Mouse (Mus musculus): ENCODE results near the gene Runx1. TPM values are rescaled to one million over a fixed set of nuclear protein-coding genes. Genes with fewer than 3 reads are reported as not detected.

Runx1 gene
- polyA plus RNA-seq, 1 experiment from 2014 or later: 2.1 TPM

DNA sequence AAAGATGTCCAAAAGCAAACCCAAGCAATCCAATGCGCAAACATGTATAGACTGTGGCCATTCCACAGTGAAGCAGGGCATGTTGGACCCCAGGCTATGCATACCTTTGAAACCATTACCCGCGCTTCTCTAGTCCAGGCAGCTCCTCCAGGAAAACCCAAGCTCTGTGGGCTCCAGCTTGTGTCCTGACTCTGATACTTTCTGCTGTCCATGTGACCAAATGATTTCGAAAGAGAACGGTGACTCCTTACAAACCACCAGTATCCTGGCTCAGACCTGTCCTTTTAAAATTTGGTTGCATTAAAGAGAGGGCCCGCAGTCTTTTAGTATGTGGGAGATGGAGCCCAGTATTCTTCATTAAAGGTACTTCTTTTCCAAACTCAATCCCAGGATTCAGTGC, 234.2 kb downstream of the Runx1 start:
- Histone ChIP-seq H3K9ac (no peak overlapping the region), H3K27me3 (peaks cover 7% of the 10 kb centered on the region; the same call in 1 of the 2 replicates), H3K4me1 (no peaks in the 10 kb centered on the region), H3K4me3 (replicated peaks) (no peak overlapping the region), H3K4me2 (no peak overlapping the region), H3K9me3 (replicated peaks) (no peaks in the 10 kb centered on the region), H3K27ac (no peak overlapping the region), H3K36me3 (no peaks in the 10 kb centered on the region)
- 90% methylated on average over 6 of the region's 6 CpGs for WGBS
- ATAC-seq (replicated peaks; ENCODE audit: low FRiP score): no peak

DNA sequence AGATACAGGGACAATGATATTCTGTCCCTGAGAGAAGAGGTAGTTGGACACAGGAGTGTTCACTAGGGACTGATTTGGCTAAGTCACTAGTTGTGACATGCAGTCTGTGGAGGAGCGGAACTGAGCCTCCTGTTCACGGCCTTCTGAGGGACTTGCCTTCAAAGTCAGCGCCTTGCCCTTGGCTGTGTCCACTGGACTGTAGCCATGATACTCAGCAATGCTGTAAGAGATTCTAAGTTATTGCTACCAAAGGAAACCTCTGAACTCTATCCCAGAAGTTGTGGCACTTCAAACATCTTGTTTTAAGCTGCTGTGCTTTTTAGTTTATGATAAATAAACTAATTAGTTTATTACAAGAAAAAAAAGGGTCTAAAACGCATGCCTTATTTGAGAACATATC, 238.1 kb downstream of the Runx1 start:
- H3K4me2 ChIP-seq: no peak overlapping the region
- H3K9me3 ChIP-seq (replicated peaks): no peaks in the 10 kb centered on the region
- H3K4me1 ChIP-seq: no peaks in the 10 kb centered on the region
- WGBS: 62% methylated on average over 4 of the region's 4 CpGs
- no peaks in the 10 kb centered on the region for H3K27me3 ChIP-seq
- H3K27ac ChIP-seq: no peak overlapping the region
- no peak overlapping the region for H3K9ac ChIP-seq
- no peak for ATAC-seq (replicated peaks; ENCODE audit: low FRiP score)
- no peak overlapping the region for H3K4me3 ChIP-seq (replicated peaks)
- H3K36me3 ChIP-seq: no peaks in the 10 kb centered on the region

DNA sequence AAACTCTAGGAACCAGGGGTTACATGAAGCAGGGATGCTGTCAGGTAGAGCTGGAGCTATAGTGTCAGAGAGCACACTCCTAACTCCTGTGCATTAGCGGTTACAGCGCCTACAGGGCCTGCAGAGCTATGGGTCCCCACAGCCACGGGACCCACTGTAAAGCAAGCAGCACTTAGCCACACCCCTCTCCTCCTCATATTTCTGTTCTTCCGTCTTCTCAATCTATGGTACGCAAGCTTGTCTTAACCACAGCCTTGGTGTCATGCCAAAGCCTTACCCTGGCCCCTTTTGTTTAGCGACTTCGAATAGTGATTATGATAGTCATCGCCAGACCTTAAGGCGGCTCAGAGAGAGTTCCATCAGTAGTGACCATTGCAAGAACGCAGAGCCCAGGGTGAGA, 244.2 kb downstream of the Runx1 start:
- 0 out of 2 replicates have a peak, but pooled peaks cover 4% of the 10 kb centered on the region for H3K4me1 ChIP-seq
- no peak for ATAC-seq (replicated peaks; ENCODE audit: low FRiP score)
- H3K4me2 ChIP-seq: no peak overlapping the region
- H3K27me3 ChIP-seq: no peaks in the 10 kb centered on the region
- no peak overlapping the region for H3K4me3 ChIP-seq (replicated peaks)
- H3K27ac ChIP-seq: no peak overlapping the region
- no peak overlapping the region for H3K9ac ChIP-seq
- WGBS: 67% methylated on average over 10 of the region's 10 CpGs
- H3K36me3 ChIP-seq: no peaks in the 10 kb centered on the region
- no peaks in the 10 kb centered on the region for H3K9me3 ChIP-seq (replicated peaks)

DNA sequence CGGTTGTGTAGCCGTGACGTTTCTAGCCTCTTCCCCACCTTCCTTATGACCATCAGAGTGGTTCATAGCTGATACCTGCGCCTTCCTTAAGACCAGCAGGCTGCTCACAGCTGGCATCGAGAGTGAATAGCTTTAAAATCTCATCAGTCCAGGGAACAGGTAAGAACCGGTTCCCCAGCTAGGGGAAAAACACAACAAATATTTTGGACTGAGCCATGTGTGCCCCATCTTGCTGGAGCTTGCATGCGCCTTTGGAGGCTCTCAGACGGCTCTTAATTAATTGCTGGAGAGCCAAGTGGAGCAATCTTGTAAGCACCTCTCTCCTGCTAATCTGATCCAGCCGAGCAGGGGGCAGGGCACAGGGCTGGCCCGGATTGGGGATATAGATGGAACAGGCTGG, 245.0 kb downstream of the Runx1 start:
- Histone ChIP-seq H3K9me3 (replicated peaks) (no peaks in the 10 kb centered on the region), H3K27ac (no peak overlapping the region), H3K4me3 (replicated peaks) (no peak overlapping the region), H3K27me3 (no peaks in the 10 kb centered on the region), H3K4me2 (no peak overlapping the region), H3K36me3 (no peaks in the 10 kb centered on the region), H3K9ac (no peak overlapping the region), H3K4me1 (0 out of 2 replicates have a peak, but pooled peaks cover 4% of the 10 kb centered on the region)
- no peak for ATAC-seq (replicated peaks; ENCODE audit: low FRiP score)
- WGBS: 74% methylated on average over 10 of the region's 10 CpGs

DNA sequence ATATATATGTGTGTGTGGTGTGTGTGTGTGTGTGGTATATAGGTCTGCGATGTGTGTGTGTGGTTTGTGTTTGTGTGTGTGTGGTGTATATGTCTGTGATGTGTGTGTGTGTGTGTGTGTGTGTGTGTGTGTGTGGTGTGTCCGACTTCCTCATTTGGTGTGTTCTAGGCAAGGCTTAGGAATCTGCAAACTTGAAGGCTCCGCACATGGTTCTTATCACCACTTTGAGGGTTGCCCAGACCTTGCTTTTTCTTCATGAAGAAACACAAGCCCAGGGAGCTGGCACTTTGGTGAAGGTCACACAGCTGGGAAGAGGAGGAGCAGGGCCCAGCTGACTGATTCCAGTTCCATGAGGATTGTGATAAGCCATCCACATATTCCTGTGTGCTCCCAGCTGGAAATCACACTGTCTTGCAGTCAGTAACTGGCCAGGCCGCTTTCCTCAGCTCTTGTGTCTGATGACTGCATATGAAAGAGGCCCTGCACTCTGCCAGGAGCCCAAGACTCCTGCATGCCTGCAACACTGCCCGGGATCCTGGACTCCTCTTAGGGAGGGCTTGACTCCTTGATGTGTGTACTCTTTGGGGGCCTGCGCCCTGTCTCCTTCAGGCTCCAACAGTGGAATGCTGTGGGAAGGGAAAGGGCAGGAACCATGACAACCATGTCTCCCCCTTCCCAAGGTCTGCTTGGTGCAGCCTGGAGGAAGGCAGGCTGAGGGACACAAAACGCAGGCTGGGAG, 246.9 kb downstream of the Runx1 start:
- Histone ChIP-seq H3K9me3 (replicated peaks) (no peaks in the 10 kb centered on the region), H3K4me2 (no peak overlapping the region), H3K27me3 (no peaks in the 10 kb centered on the region), H3K9ac (no peak overlapping the region), H3K27ac (no peak overlapping the region), H3K4me1 (0 out of 2 replicates have a peak, but pooled peaks cover 4% of the 10 kb centered on the region), H3K36me3 (no peaks in the 10 kb centered on the region), H3K4me3 (replicated peaks) (no peak overlapping the region)
- WGBS: 76% methylated on average over 7 of the region's 7 CpGs
- no peak for ATAC-seq (replicated peaks; ENCODE audit: low FRiP score)

DNA sequence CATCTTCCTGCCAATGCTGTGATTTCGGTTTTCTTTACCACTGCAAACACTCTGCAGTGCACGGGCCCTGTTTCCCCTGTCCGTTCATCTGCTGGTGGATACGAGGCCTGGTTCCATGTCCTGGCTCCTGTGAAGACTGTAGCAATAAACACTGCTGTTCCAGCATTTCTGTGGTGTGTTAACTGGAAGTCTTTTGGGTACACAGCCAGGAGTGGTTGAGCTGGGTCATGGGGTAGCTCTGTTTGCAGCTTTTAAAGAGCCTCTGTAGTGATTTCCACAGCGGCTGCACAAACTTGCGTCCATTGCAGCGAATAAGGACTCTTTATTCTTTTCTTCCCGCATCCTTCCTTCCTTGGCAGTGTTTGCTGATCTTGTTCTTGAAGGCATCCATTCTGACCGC, 248.6 kb downstream of the Runx1 start:
- no peaks in the 10 kb centered on the region for H3K36me3 ChIP-seq
- 89% methylated on average over 9 of the region's 9 CpGs for WGBS
- no peak overlapping the region for H3K27ac ChIP-seq
- H3K4me3 ChIP-seq (replicated peaks): no peak overlapping the region
- H3K9ac ChIP-seq: no peak overlapping the region
- no peaks in the 10 kb centered on the region for H3K27me3 ChIP-seq
- H3K4me2 ChIP-seq: no peak overlapping the region
- H3K4me1 ChIP-seq: 0 out of 2 replicates have a peak, but pooled peaks cover 4% of the 10 kb centered on the region
- ATAC-seq (replicated peaks; ENCODE audit: low FRiP score): no peak
- H3K9me3 ChIP-seq (replicated peaks): no peaks in the 10 kb centered on the region

DNA sequence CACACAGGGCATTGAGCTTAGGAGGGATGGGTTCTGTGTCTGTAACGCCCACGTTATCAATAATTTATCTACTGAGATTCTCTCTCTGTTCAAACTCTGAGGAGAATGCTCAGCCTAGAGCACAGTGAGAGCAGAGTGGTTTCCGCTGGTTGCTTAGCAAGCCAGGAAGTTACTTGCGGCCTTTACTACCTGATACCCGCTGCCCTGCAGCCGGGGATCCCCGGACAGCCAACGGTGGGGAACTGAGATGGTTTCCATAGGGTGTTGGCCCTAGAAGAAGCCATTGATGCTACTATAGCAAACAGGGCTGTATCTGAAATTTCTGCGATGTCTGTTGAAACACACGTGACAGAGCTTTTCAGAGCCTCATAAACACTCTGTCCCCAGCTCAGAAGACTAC, 250.2 kb downstream of the Runx1 start:
- ATAC-seq (replicated peaks; ENCODE audit: low FRiP score): no peak
- WGBS: 72% methylated on average over 10 of the region's 10 CpGs
- H3K4me1 ChIP-seq: 0 out of 2 replicates have a peak, but pooled peaks cover 4% of the 10 kb centered on the region

DNA sequence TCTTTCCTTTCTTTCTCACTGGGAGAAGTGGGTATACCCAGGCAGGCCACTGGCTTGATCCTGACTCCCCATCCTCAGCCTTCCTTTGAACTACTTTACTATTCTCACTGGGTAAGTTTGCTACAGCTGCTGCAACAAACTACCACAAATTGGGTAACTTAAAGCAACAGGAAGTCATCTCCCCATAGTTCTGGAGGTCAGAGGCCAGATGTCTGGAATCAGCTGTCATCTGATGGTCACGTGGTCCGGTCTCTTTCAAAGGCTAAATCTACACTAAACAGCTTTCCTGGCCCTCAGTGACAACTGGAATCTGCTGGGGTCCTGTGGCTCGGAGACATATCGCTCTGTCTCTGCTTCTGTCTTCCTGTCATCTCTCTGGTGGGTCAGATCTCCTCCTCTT, 252.8 kb downstream of the Runx1 start:
- no peak overlapping the region for H3K9ac ChIP-seq
- no peak overlapping the region for H3K4me2 ChIP-seq
- no peak overlapping the region for H3K27ac ChIP-seq
- H3K36me3 ChIP-seq: no peaks in the 10 kb centered on the region
- ATAC-seq (replicated peaks; ENCODE audit: low FRiP score): no peak
- H3K27me3 ChIP-seq: no peaks in the 10 kb centered on the region
- no peaks in the 10 kb centered on the region for H3K4me1 ChIP-seq
- no peaks in the 10 kb centered on the region for H3K9me3 ChIP-seq (replicated peaks)
- no peak overlapping the region for H3K4me3 ChIP-seq (replicated peaks)
- WGBS: 51% methylated on average over 4 of the region's 4 CpGs

More for the DNA sequence above, 250.2 kb downstream of the Runx1 start:
- Histone ChIP-seq H3K9ac (no peak overlapping the region), H3K27ac (no peak overlapping the region), H3K36me3 (no peaks in the 10 kb centered on the region), H3K4me3 (replicated peaks) (no peak overlapping the region), H3K9me3 (replicated peaks) (no peaks in the 10 kb centered on the region), H3K4me2 (no peak overlapping the region), H3K27me3 (no peaks in the 10 kb centered on the region)

DNA sequence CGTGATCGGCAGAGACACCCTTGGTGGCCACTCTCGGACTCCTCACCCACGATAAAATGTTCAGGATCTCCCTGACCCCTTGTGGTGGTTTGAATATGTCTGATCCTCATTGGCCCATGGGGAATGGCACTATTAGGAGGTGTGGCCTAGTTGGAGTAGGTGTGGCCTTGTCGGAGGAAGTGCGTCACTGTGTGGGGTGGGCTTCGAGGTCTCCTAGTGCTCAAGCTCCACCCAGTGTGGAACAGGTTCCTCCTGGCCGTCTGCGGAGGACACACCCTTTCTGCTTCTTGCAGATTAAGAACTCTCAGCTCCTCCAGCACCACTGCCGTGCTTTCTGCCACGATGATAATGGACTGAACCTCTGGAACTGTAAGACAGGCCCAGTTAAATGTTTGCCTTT, 254.7 kb downstream of the Runx1 start:
- Histone ChIP-seq H3K9me3 (replicated peaks) (no peaks in the 10 kb centered on the region), H3K27ac (no peak overlapping the region), H3K4me2 (no peak overlapping the region), H3K36me3 (no peaks in the 10 kb centered on the region), H3K4me1 (peaks cover 1% of the 10 kb centered on the region), H3K27me3 (peaks cover 7% of the 10 kb centered on the region), H3K4me3 (replicated peaks) (no peak overlapping the region), H3K9ac (no peak overlapping the region)
- 88% methylated on average over 11 of the region's 11 CpGs for WGBS
- ATAC-seq (replicated peaks; ENCODE audit: low FRiP score): no peak

DNA sequence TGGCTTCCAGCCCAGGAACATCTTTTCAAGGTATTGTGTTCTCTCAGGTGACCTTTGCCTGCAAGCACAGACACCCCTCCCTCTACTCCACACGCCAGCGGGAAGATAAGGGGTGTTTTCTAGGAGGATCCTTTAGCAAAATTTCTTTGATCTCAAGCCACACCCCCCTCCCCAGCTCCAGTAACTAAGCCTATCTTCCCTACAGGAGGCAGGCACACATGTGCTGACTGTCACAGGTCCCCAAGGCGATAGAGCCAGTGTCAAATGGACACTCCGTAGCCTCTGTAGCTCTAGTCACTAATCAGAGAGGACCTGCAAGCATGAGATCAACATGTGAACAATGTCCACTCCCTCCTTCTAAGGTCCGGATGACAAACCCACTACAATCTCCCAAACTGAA, 259.8 kb downstream of the Runx1 start:
- 21% methylated on average over 5 of the region's 5 CpGs for WGBS
- no peak for ATAC-seq (replicated peaks; ENCODE audit: low FRiP score)

DNA sequence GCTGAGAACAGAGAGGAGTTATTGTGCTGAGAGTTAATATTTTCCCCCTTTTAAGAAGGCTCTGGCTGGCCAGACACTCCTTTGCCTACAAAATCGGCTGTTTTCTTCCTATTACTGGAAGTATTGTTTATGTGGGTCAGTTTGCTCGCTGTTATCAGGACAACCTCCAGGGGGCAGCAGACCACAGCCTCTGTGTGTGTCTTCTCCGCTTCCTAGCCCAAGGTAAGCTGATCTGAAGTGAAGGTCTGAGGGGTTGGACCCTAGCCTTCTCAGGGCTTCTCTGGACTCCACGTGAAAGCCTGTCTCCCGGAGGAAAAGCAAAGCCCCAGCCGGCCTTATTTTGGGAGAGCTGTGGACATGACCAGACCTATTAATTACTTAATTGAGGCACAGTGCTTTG, 260.2 kb downstream of the Runx1 start:
- H3K9me3 ChIP-seq (replicated peaks): no peaks in the 10 kb centered on the region
- no peak overlapping the region for H3K9ac ChIP-seq
- 4% methylated on average over 6 of the region's 6 CpGs for WGBS
- 0 out of 2 replicates have a peak, but pooled peaks have one; percentile 52 for ATAC-seq (replicated peaks; ENCODE audit: low FRiP score)
- 0 out of 2 replicates have a peak overlapping the region, but pooled peaks have one; percentile 1 for H3K4me3 ChIP-seq (replicated peaks)
- peaks cover 9% of the 10 kb centered on the region for H3K4me1 ChIP-seq
- peak overlapping the region; percentile 34 for H3K4me2 ChIP-seq
- no peak overlapping the region for H3K27ac ChIP-seq
- H3K27me3 ChIP-seq: peaks cover 35% of the 10 kb centered on the region
- H3K36me3 ChIP-seq: no peaks in the 10 kb centered on the region

More for the DNA sequence above, 259.8 kb downstream of the Runx1 start:
- Histone ChIP-seq H3K9me3 (replicated peaks) (no peaks in the 10 kb centered on the region), H3K27me3 (peaks cover 35% of the 10 kb centered on the region), H3K4me2 (peak overlapping the region; percentile 34; the same call in 1 of the 2 replicates), H3K4me3 (replicated peaks) (no peak overlapping the region), H3K4me1 (peaks cover 9% of the 10 kb centered on the region), H3K36me3 (no peaks in the 10 kb centered on the region), H3K9ac (no peak overlapping the region), H3K27ac (no peak overlapping the region)

DNA sequence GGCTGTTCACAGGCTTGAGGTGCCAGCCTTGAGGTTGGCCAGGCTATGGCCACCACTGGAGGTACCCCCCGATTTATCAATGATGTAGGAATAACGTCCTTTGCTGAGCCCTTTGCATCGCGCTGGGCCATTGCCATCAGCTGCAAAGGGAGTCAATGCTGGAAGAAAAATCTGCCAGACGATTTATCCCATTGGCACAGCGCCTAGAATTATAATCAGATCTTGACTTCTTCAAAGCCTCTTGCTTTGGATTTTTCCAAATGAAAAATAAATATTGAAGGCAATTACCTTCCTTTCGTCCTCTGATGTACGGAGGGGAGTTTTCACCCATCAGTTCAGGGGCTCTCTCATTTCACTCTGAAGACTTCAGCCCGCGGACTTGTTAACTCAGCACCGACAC, 260.7 kb downstream of the Runx1 start:
- Histone ChIP-seq H3K4me3 (replicated peaks) (0 out of 2 replicates have a peak overlapping the region, but pooled peaks have one; percentile 1), H3K27ac (no peak overlapping the region), H3K27me3 (peaks cover 35% of the 10 kb centered on the region), H3K4me2 (peak overlapping the region; percentile 34), H3K9me3 (replicated peaks) (no peaks in the 10 kb centered on the region), H3K36me3 (no peaks in the 10 kb centered on the region), H3K4me1 (peaks cover 9% of the 10 kb centered on the region), H3K9ac (no peak overlapping the region)
- 54% methylated on average over 11 of the region's 11 CpGs for WGBS
- ATAC-seq (replicated peaks; ENCODE audit: low FRiP score): no peak
